Mouse (Mus musculus) intestine, embryonic 14.5 days (tissue): ENCODE measurements around the gene Htr1f. TPM values are rescaled to one million over a fixed set of nuclear protein-coding genes. Genes with fewer than 3 reads are reported as not detected.

Experiments used
- ATAC-seq: fragments of 200-750 bp; cut with Nextera tagmentation; replicated peaks from 2 replicates; pipeline ENCODE4 v1.8.0; 2017; ENCODE audit warnings: low read depth, moderate number of reproducible peaks, moderate TSS enrichment, moderate library complexity; ENCODE audit not compliant: low FRiP score, low TSS enrichment
- DNase-seq: peaks from one replicate; pipeline ENCODE4 v3.0.0-alpha.2; 2018; ENCODE audit warnings: low spot score
- H3K27ac ChIP-seq: fragments of 300-500 bp; sonication (generic); 2 replicates; pipeline ENCODE4 v1.5.1; 2014; ENCODE audit warnings: low read depth, mild to moderate bottlenecking, control low read depth
- H3K27me3 ChIP-seq: fragments of 300-500 bp; sonication (generic); replicated peaks from 2 replicates; pipeline ENCODE4 v1.6.1; 2014; ENCODE audit warnings: low read length, control low read depth; ENCODE audit not compliant: control insufficient read depth, insufficient read depth
- H3K36me3 ChIP-seq: fragments of 300-500 bp; sonication (generic); 2 replicates; pipeline ENCODE4 v1.6.1; 2014; ENCODE audit warnings: low read length, control low read depth; ENCODE audit not compliant: control insufficient read depth, insufficient read depth
- H3K4me1 ChIP-seq: fragments of 300-500 bp; sonication (generic); replicated peaks from 2 replicates; pipeline ENCODE4 v1.6.1; 2014; ENCODE audit warnings: low read length, control low read depth, mixed read lengths; ENCODE audit not compliant: control insufficient read depth, insufficient read depth
- H3K4me2 ChIP-seq: fragments of 300-500 bp; sonication (generic); 2 replicates; pipeline ENCODE4 v1.6.1; 2014; ENCODE audit warnings: low read length
- H3K4me3 ChIP-seq: fragments of 300-500 bp; sonication (generic); 2 replicates; pipeline ENCODE4 v1.5.1; 2014; ENCODE audit warnings: low read depth, low read length, control low read depth, mixed read lengths
- H3K9ac ChIP-seq: fragments of 300-500 bp; sonication (generic); 2 replicates; pipeline ENCODE4 v1.6.1; 2014; ENCODE audit warnings: mild to moderate bottlenecking, low read length
- H3K9me3 ChIP-seq: fragments of 300-500 bp; sonication (generic); 2 replicates; pipeline ENCODE4 v1.6.1; 2016; ENCODE audit warnings: low read length, control low read depth; ENCODE audit not compliant: control insufficient read depth
- WGBS: fragments of 180-500 bp; shearing (Covaris S2); extraction: QIAGEN DNeasy Blood & Tissue Kit; methylation state at CpG from one replicate; pipeline ENCODE4 v1.1.7; 2014; 5-methylcytosine and 5-hydroxymethylcytosine counted together
- polyA plus RNA-seq: library from polyadenylated mRNA; unstranded; fragments of >200 nt; fragmentation: Nextera tagmentation; extraction: Ambion mirVana; gene quantifications from 2 replicates; pipeline ENCODE4 v1.2.1, GENCODE M21; 2014

Htr1f gene
- polyA plus RNA-seq, 1 experiment from 2014 or later: not detected

GRCm38 (mm10) chr16:64883896-64884295 is 221.8 kb downstream of the Htr1f start:
- no peak overlapping the region; the same call in 1 of the 2 replicates for H3K4me2 ChIP-seq
- 42% methylated on average over 5 of the region's 5 CpGs for WGBS
- no peaks in the 10 kb centered on the region for H3K36me3 ChIP-seq
- H3K4me1 ChIP-seq: peaks cover 8% of the 10 kb centered on the region
- no peaks in the 10 kb centered on the region for H3K27me3 ChIP-seq
- H3K9me3 ChIP-seq: no peaks in the 10 kb centered on the region
- H3K4me3 ChIP-seq: no peak overlapping the region
- no peak overlapping the region for H3K9ac ChIP-seq
- ATAC-seq: no peak
- H3K27ac ChIP-seq: peak overlapping the region; percentile 54
- DNase-seq: no peak

- H3K4me3 ChIP-seq: no peak overlapping the region
- H3K4me2 ChIP-seq: no peak overlapping the region
- H3K9me3 ChIP-seq: no peaks in the 10 kb centered on the region
- WGBS: 80% methylated on average over 2 of the region's 2 CpGs
- no peak for ATAC-seq
- H3K36me3 ChIP-seq: no peaks in the 10 kb centered on the region
- no peak overlapping the region for H3K27ac ChIP-seq
- H3K9ac ChIP-seq: no peak overlapping the region
- H3K4me1 ChIP-seq: peaks cover 8% of the 10 kb centered on the region
- H3K27me3 ChIP-seq: no peaks in the 10 kb centered on the region
- DNase-seq: no peak
These were observed 224.2 kb downstream of the Htr1f start for GRCm38 (mm10) chr16:64881442-64881841.

GRCm38 (mm10) chr16:64880986-64881385 is 224.7 kb downstream of the Htr1f start:
- no peak for ATAC-seq
- H3K4me2 ChIP-seq: no peak overlapping the region
- H3K9ac ChIP-seq: no peak overlapping the region
- no peak overlapping the region for H3K27ac ChIP-seq
- no peaks in the 10 kb centered on the region for H3K27me3 ChIP-seq
- WGBS: 80% methylated on average over 3 of the region's 3 CpGs
- no peak overlapping the region for H3K4me3 ChIP-seq
- H3K4me1 ChIP-seq: peaks cover 8% of the 10 kb centered on the region
- H3K36me3 ChIP-seq: no peaks in the 10 kb centered on the region
- no peak for DNase-seq
- H3K9me3 ChIP-seq: no peaks in the 10 kb centered on the region

- no peak for DNase-seq
- Histone ChIP-seq H3K9me3 (no peaks in the 10 kb centered on the region), H3K4me3 (no peak overlapping the region), H3K4me1 (peaks cover 8% of the 10 kb centered on the region), H3K27ac (no peak overlapping the region), H3K4me2 (no peak overlapping the region), H3K36me3 (no peaks in the 10 kb centered on the region), H3K9ac (no peak overlapping the region), H3K27me3 (no peaks in the 10 kb centered on the region)
- WGBS: 43% methylated on average over 5 of the region's 5 CpGs
- no peak for ATAC-seq
These were observed 225.9 kb downstream of the Htr1f start for GRCm38 (mm10) chr16:64879735-64880134.

GRCm38 (mm10) chr16:64878611-64879132 is 227.0 kb downstream of the Htr1f start:
- no peak for ATAC-seq
- H3K4me1 ChIP-seq: no peaks in the 10 kb centered on the region
- no peaks in the 10 kb centered on the region for H3K9me3 ChIP-seq

GRCm38 (mm10) chr16:64877314-64877713 is 228.3 kb downstream of the Htr1f start:
- Histone ChIP-seq H3K9me3 (no peaks in the 10 kb centered on the region), H3K4me3 (no peak overlapping the region), H3K9ac (no peak overlapping the region), H3K4me2 (no peak overlapping the region), H3K27ac (no peak overlapping the region), H3K36me3 (no peaks in the 10 kb centered on the region), H3K27me3 (no peaks in the 10 kb centered on the region), H3K4me1 (no peaks in the 10 kb centered on the region)
- WGBS: 92% methylated on average over 3 of the region's 3 CpGs
- DNase-seq (no peak), ATAC-seq (no peak)

More at GRCm38 (mm10) chr16:64878611-64879132, 227.0 kb downstream of the Htr1f start:
- no peak overlapping the region for H3K4me3 ChIP-seq
- no peak overlapping the region for H3K9ac ChIP-seq
- 88% methylated on average over 3 of the region's 3 CpGs for WGBS
- H3K27me3 ChIP-seq: no peaks in the 10 kb centered on the region
- DNase-seq: no peak
- no peak overlapping the region for H3K4me2 ChIP-seq
- H3K27ac ChIP-seq: no peak overlapping the region
- no peaks in the 10 kb centered on the region for H3K36me3 ChIP-seq

GRCm38 (mm10) chr16:64876631-64877265 is 228.9 kb downstream of the Htr1f start:
- H3K36me3 ChIP-seq: no peaks in the 10 kb centered on the region
- no peak overlapping the region for H3K4me3 ChIP-seq
- no peaks in the 10 kb centered on the region for H3K4me1 ChIP-seq
- H3K27ac ChIP-seq: no peak overlapping the region
- H3K27me3 ChIP-seq: no peaks in the 10 kb centered on the region
- no peak overlapping the region for H3K4me2 ChIP-seq
- no peak for DNase-seq
- 76% methylated on average over 4 of the region's 4 CpGs for WGBS
- no peak for ATAC-seq
- H3K9ac ChIP-seq: no peak overlapping the region
- H3K9me3 ChIP-seq: no peaks in the 10 kb centered on the region

GRCm38 (mm10) chr16:64875822-64876221 is 229.8 kb downstream of the Htr1f start:
- Histone ChIP-seq H3K9me3 (no peaks in the 10 kb centered on the region), H3K4me1 (no peaks in the 10 kb centered on the region), H3K27me3 (no peaks in the 10 kb centered on the region), H3K27ac (no peak overlapping the region), H3K4me3 (no peak overlapping the region), H3K4me2 (no peak overlapping the region), H3K9ac (no peak overlapping the region), H3K36me3 (no peaks in the 10 kb centered on the region)
- 85% methylated on average over 1 of the region's 1 CpGs for WGBS
- DNase-seq (no peak), ATAC-seq (no peak)

- Histone ChIP-seq H3K27ac (no peak overlapping the region), H3K4me1 (no peaks in the 10 kb centered on the region), H3K4me3 (no peak overlapping the region), H3K4me2 (no peak overlapping the region), H3K27me3 (no peaks in the 10 kb centered on the region), H3K9ac (no peak overlapping the region), H3K36me3 (no peaks in the 10 kb centered on the region), H3K9me3 (no peaks in the 10 kb centered on the region)
- 96% methylated on average over 10 of the region's 10 CpGs for WGBS
- no peak for ATAC-seq
- DNase-seq: no peak
These were observed 230.3 kb downstream of the Htr1f start for GRCm38 (mm10) chr16:64875384-64875783.
